Mouse (Mus musculus): ENCODE data around the gene Rbks. TPM values are rescaled to one million over a fixed set of nuclear protein-coding genes. Genes with fewer than 3 reads are reported as not detected.

The Rbks gene
- total and polyA plus RNA-seq, 2 experiments from 2014 or later = 2.2 to 2.9 TPM

DNA sequence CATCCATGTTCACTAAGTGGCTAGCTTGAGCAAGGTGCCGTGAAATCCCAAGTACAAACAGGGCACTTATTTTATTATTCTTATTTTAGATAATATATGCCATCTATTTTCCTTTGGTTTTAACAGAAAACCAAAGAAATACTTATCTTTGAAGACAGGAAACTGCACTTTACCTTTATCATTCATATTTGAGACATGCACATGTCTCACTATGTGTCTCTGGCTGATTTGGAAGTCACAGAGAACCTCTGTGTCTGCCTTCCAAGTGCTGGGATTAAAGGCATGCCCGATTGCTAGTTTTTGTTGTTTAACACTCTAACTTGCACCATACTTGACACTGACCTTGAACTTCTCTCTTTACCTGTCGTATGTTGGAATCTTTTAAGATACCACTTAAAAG, 9.5 kb downstream of the Rbks start:
- no peak overlapping the region for H3K4me2 ChIP-seq (ENCODE audit: low read depth, low read length, poor library complexity, severe bottlenecking)
- no peak for TF ChIP-seq CTCF (IDR thresholded peaks at IDR 0.05)
- no peak for ATAC-seq (ENCODE audit: low FRiP score)
- no peak overlapping the region for H3K4me3 ChIP-seq (ENCODE audit: low read depth, low read length)
- no peak overlapping the region for H3K27ac ChIP-seq (ENCODE audit: low read depth, low read length)
- no peaks in the 10 kb centered on the region for H3K9me3 ChIP-seq (ENCODE audit: low read length)
- H3K36me3 ChIP-seq (ENCODE audit: insufficient read depth, low read length) = no peaks in the 10 kb centered on the region
- H3K4me1 ChIP-seq (ENCODE audit: insufficient read depth, low read length) = no peaks in the 10 kb centered on the region
- H3K9ac ChIP-seq (replicated peaks; ENCODE audit: low read length, poor library complexity, severe bottlenecking) = no peak overlapping the region
- no peaks in the 10 kb centered on the region for H3K27me3 ChIP-seq (ENCODE audit: insufficient read depth, low read length)
- WGBS = 94% methylated on average over 3 of the region's 3 CpGs
- DNase-seq (ENCODE audit: low spot score) = no peak

DNA sequence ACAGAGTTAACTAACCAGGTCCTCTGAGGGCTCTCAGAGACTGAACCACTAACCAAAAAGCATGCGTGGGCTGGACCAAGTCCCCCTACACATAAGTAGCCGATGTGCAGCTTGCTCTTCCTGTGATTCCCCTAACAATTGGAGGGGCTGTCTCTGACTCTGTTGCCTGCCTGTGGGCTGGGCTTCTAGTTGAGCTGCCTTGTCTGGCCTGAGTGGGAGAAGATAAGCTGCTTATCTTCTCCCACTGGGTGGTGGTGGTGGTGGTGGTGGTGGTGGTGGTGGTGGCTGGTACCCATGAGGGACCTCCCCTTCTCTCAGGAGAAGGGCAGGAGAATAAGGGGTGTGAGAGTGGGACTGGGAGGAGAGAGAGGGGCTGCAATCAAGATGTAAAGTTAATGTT, 11.4 kb downstream of the Rbks start:
- DNase-seq (ENCODE audit: low spot score) = no peak
- no peaks in the 10 kb centered on the region for H3K4me1 ChIP-seq (ENCODE audit: insufficient read depth, low read length)
- no peak overlapping the region for H3K4me2 ChIP-seq (ENCODE audit: low read depth, low read length, poor library complexity, severe bottlenecking)
- H3K36me3 ChIP-seq (ENCODE audit: insufficient read depth, low read length) = no peaks in the 10 kb centered on the region
- H3K27ac ChIP-seq (ENCODE audit: low read depth, low read length) = no peak overlapping the region
- no peak overlapping the region for H3K4me3 ChIP-seq (ENCODE audit: low read depth, low read length)
- no peak overlapping the region for H3K9ac ChIP-seq (replicated peaks; ENCODE audit: low read length, poor library complexity, severe bottlenecking)
- H3K27me3 ChIP-seq (ENCODE audit: insufficient read depth, low read length) = no peaks in the 10 kb centered on the region
- H3K9me3 ChIP-seq (ENCODE audit: low read length) = no peaks in the 10 kb centered on the region
- TF ChIP-seq CTCF (IDR thresholded peaks at IDR 0.05) = no peak
- WGBS = 38% methylated on average over 2 of the region's 2 CpGs
- no peak for ATAC-seq (ENCODE audit: low FRiP score)

- Histone ChIP-seq H3K9me3 (ENCODE audit: low read length) (no peaks in the 10 kb centered on the region), H3K27me3 (ENCODE audit: insufficient read depth, low read length) (no peaks in the 10 kb centered on the region), H3K9ac (replicated peaks; ENCODE audit: low read length, poor library complexity, severe bottlenecking) (no peak overlapping the region), H3K4me3 (ENCODE audit: low read depth, low read length) (no peak overlapping the region), H3K4me1 (ENCODE audit: insufficient read depth, low read length) (no peaks in the 10 kb centered on the region), H3K4me2 (ENCODE audit: low read depth, low read length, poor library complexity, severe bottlenecking) (no peak overlapping the region), H3K36me3 (ENCODE audit: insufficient read depth, low read length) (no peaks in the 10 kb centered on the region), H3K27ac (ENCODE audit: low read depth, low read length) (no peak overlapping the region)
- ATAC-seq (ENCODE audit: low FRiP score) (no peak), DNase-seq (ENCODE audit: low spot score) (no peak)
- 80% methylated on average over 1 of the region's 1 CpGs for WGBS
- no peak for TF ChIP-seq CTCF (IDR thresholded peaks at IDR 0.05)
These were observed 15.1 kb downstream of the Rbks start for GRCm38 (mm10) chr5:31682305-31682704.

GRCm38 (mm10) chr5:31680183-31680582, 17.2 kb downstream of the Rbks start:
- no peaks in the 10 kb centered on the region for H3K9me3 ChIP-seq (ENCODE audit: low read length)
- H3K4me2 ChIP-seq (ENCODE audit: low read depth, low read length, poor library complexity, severe bottlenecking) = no peak overlapping the region
- ATAC-seq (ENCODE audit: low FRiP score) = no peak
- no peaks in the 10 kb centered on the region for H3K4me1 ChIP-seq (ENCODE audit: insufficient read depth, low read length)
- no peaks in the 10 kb centered on the region for H3K36me3 ChIP-seq (ENCODE audit: insufficient read depth, low read length)
- no peak overlapping the region for H3K9ac ChIP-seq (replicated peaks; ENCODE audit: low read length, poor library complexity, severe bottlenecking)
- 87% methylated on average over 4 of the region's 4 CpGs for WGBS
- H3K27me3 ChIP-seq (ENCODE audit: insufficient read depth, low read length) = no peaks in the 10 kb centered on the region
- no peak for DNase-seq (ENCODE audit: low spot score)
- H3K4me3 ChIP-seq (ENCODE audit: low read depth, low read length) = no peak overlapping the region
- no peak for TF ChIP-seq CTCF (IDR thresholded peaks at IDR 0.05)
- H3K27ac ChIP-seq (ENCODE audit: low read depth, low read length) = no peak overlapping the region

GRCm38 (mm10) chr5:31678000-31678399, 19.4 kb downstream of the Rbks start:
- H3K4me1 ChIP-seq (ENCODE audit: insufficient read depth, low read length) = no peaks in the 10 kb centered on the region
- DNase-seq (ENCODE audit: low spot score) (no peak), ATAC-seq (ENCODE audit: low FRiP score) (no peak)
- no peaks in the 10 kb centered on the region for H3K36me3 ChIP-seq (ENCODE audit: insufficient read depth, low read length)
- no peak for TF ChIP-seq CTCF (IDR thresholded peaks at IDR 0.05)
- no peak overlapping the region for H3K4me3 ChIP-seq (ENCODE audit: low read depth, low read length)
- no peaks in the 10 kb centered on the region for H3K9me3 ChIP-seq (ENCODE audit: low read length)
- no peak overlapping the region for H3K9ac ChIP-seq (replicated peaks; ENCODE audit: low read length, poor library complexity, severe bottlenecking)
- no peak overlapping the region for H3K27ac ChIP-seq (ENCODE audit: low read depth, low read length)
- H3K4me2 ChIP-seq (ENCODE audit: low read depth, low read length, poor library complexity, severe bottlenecking) = no peak overlapping the region
- H3K27me3 ChIP-seq (ENCODE audit: insufficient read depth, low read length) = no peaks in the 10 kb centered on the region
- 93% methylated on average over 1 of the region's 1 CpGs for WGBS

- H3K9ac ChIP-seq (replicated peaks; ENCODE audit: low read length, poor library complexity, severe bottlenecking) = no peak overlapping the region
- no peaks in the 10 kb centered on the region for H3K4me1 ChIP-seq (ENCODE audit: insufficient read depth, low read length)
- no peaks in the 10 kb centered on the region for H3K27me3 ChIP-seq (ENCODE audit: insufficient read depth, low read length)
- DNase-seq (ENCODE audit: low spot score) (peak; percentile 8), ATAC-seq (ENCODE audit: low FRiP score) (no peak)
- no peaks in the 10 kb centered on the region for H3K36me3 ChIP-seq (ENCODE audit: insufficient read depth, low read length)
- H3K9me3 ChIP-seq (ENCODE audit: low read length) = no peaks in the 10 kb centered on the region
- H3K4me3 ChIP-seq (ENCODE audit: low read depth, low read length) = no peak overlapping the region
- H3K4me2 ChIP-seq (ENCODE audit: low read depth, low read length, poor library complexity, severe bottlenecking) = no peak overlapping the region
- WGBS = 83% methylated on average over 2 of the region's 2 CpGs
- H3K27ac ChIP-seq (ENCODE audit: low read depth, low read length) = no peak overlapping the region
- no peak for TF ChIP-seq CTCF (IDR thresholded peaks at IDR 0.05)
These were observed 24.0 kb downstream of the Rbks start for GRCm38 (mm10) chr5:31673431-31673830.
